Mouse (Mus musculus): ENCODE results near the gene Hivep2. TPM values are rescaled to one million over a fixed set of nuclear protein-coding genes. Genes with fewer than 3 reads are reported as not detected.

Hivep2 gene
- polyA plus RNA-seq, 1 experiment from 2014 or later = 5.9 TPM

GRCm38 (mm10) chr10:14032532-14032931 is 66.7 kb downstream of the Hivep2 start:
- H3K4me2 ChIP-seq = no peak overlapping the region
- ATAC-seq (replicated peaks; ENCODE audit: low FRiP score) = no peak
- WGBS = 94% methylated on average over 2 of the region's 2 CpGs
- H3K9ac ChIP-seq = no peak overlapping the region
- no peak overlapping the region for H3K27ac ChIP-seq
- H3K9me3 ChIP-seq (replicated peaks) = no peaks in the 10 kb centered on the region
- H3K4me3 ChIP-seq (replicated peaks) = no peak overlapping the region
- H3K27me3 ChIP-seq = no peaks in the 10 kb centered on the region
- H3K4me1 ChIP-seq = 0 out of 2 replicates have a peak, but pooled peaks cover 6% of the 10 kb centered on the region
- H3K36me3 ChIP-seq = no peaks in the 10 kb centered on the region

DNA sequence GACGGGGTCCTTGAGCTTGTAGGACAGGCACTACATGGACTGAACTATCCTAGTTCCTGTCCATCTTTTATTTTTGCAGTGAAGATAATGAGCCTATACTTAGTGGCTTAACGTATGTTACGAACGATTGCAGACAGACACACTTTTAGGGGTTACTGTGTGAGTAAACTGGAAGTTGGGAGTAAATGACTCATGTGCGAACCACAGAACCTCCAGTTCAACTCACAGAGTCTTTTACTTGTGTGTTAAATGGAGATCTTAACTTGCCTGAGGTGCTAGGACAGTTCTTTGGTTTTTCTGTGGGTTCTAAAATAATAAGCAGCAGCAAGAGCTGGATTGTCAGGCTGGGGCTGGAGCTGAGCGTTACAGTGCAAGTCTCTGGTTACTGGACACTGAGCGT is 68.2 kb downstream of the Hivep2 start:
- Histone ChIP-seq H3K27me3 (no peaks in the 10 kb centered on the region), H3K4me3 (replicated peaks) (no peak overlapping the region), H3K4me2 (no peak overlapping the region), H3K9ac (no peak overlapping the region), H3K4me1 (0 out of 2 replicates have a peak, but pooled peaks cover 6% of the 10 kb centered on the region), H3K36me3 (no peaks in the 10 kb centered on the region), H3K27ac (no peak overlapping the region), H3K9me3 (replicated peaks) (no peaks in the 10 kb centered on the region)
- no peak for ATAC-seq (replicated peaks; ENCODE audit: low FRiP score)
- 87% methylated on average over 7 of the region's 7 CpGs for WGBS

DNA sequence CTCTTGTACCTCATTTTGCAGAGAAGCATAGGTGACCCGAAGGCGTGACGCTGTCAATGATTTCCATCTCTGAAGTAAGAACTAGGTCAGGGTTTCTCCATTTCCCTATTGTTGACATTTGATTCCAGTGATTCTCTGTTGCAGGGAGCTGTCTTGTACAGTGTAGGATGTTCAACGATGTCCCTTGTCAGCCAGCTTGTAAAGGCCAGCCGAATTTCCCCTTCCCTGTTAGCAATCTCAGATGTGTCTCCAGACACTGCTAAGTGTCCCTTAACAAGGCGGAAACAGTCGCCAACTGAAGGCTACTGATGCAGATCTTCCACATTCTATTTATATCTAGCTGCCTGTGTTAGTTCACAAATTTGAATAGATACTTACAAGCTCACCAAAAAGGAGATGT is 68.9 kb downstream of the Hivep2 start:
- Histone ChIP-seq H3K27me3 (no peaks in the 10 kb centered on the region), H3K9me3 (replicated peaks) (no peaks in the 10 kb centered on the region), H3K27ac (no peak overlapping the region), H3K4me2 (no peak overlapping the region), H3K36me3 (no peaks in the 10 kb centered on the region), H3K9ac (no peak overlapping the region), H3K4me3 (replicated peaks) (no peak overlapping the region), H3K4me1 (0 out of 2 replicates have a peak, but pooled peaks cover 6% of the 10 kb centered on the region)
- 65% methylated on average over 7 of the region's 7 CpGs for WGBS
- ATAC-seq (replicated peaks; ENCODE audit: low FRiP score) = no peak

DNA sequence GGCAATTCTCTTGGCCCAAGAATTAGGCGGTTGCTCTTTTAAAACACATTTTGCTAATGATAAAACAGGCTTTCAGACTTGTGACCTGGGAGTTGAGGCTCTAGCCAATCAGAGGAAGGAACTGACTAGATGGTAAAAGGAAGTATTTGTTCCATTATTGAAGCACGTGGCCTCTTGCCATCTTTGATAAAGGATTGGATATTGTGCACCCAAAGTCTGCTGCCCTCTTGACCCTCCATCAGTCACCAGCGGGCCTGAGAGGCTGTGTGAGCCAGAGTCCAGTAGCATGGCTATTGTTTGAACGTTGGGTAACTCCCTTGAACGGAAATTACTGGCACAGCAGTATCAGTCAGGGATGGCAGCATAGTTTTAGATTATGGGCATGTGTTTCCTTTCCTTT is 69.7 kb downstream of the Hivep2 start:
- no peaks in the 10 kb centered on the region for H3K36me3 ChIP-seq
- 72% methylated on average over 5 of the region's 5 CpGs for WGBS
- H3K4me1 ChIP-seq = 0 out of 2 replicates have a peak, but pooled peaks cover 5% of the 10 kb centered on the region
- H3K9ac ChIP-seq = no peak overlapping the region
- H3K27ac ChIP-seq = no peak overlapping the region
- H3K4me2 ChIP-seq = no peak overlapping the region
- no peaks in the 10 kb centered on the region for H3K27me3 ChIP-seq
- H3K4me3 ChIP-seq (replicated peaks) = no peak overlapping the region
- H3K9me3 ChIP-seq (replicated peaks) = no peaks in the 10 kb centered on the region
- ATAC-seq (replicated peaks; ENCODE audit: low FRiP score) = no peak

- Histone ChIP-seq H3K4me1 (0 out of 2 replicates have a peak, but pooled peaks cover 2% of the 10 kb centered on the region), H3K4me3 (replicated peaks) (no peak overlapping the region), H3K36me3 (no peaks in the 10 kb centered on the region), H3K4me2 (no peak overlapping the region), H3K9me3 (replicated peaks) (no peaks in the 10 kb centered on the region), H3K9ac (no peak overlapping the region), H3K27ac (no peak overlapping the region), H3K27me3 (no peaks in the 10 kb centered on the region)
- ATAC-seq (replicated peaks; ENCODE audit: low FRiP score) = no peak
- WGBS = 81% methylated on average over 6 of the region's 6 CpGs
Measured at GRCm38 (mm10) chr10:14036472-14036871, 70.6 kb downstream of the Hivep2 start.

DNA sequence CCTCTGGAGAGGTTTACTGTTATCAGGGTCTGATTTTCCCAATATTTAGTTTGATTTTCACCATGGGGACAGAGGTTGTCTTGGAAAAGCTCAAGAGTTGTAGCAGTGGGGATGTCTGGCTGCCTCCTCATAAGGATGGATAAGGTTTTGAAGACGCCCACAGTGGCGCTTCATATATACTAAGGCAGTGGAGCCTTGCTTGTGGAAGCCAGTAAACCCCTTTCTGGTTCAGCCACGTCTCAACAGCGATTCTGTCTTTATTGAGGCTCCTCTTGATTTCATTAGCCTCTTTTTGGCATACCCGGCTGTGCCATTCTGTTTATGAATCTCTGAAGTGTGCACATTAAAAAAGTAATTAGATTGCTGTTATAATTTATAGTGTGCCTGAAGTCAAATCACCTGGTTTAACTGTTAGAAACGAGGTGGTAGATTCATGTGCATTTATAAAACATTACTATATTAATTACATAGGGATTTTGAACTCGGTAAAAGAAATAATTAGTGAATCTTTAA is 72.2 kb downstream of the Hivep2 start:
- whole genome bisulfite sequencing = 85% methylated on average over 7 of the region's 7 CpGs
- no peaks in the 10 kb centered on the region for H3K9me3 ChIP-seq (replicated peaks)
- no peak overlapping the region for H3K9ac ChIP-seq
- no peak overlapping the region for H3K4me2 ChIP-seq
- H3K36me3 ChIP-seq = no peaks in the 10 kb centered on the region
- no peak for ATAC-seq (replicated peaks; ENCODE audit: low FRiP score)
- H3K4me1 ChIP-seq = 0 out of 2 replicates have a peak, but pooled peaks cover 2% of the 10 kb centered on the region
- H3K27me3 ChIP-seq = no peaks in the 10 kb centered on the region
- no peak overlapping the region for H3K27ac ChIP-seq
- H3K4me3 ChIP-seq (replicated peaks) = no peak overlapping the region

GRCm38 (mm10) chr10:14040716-14041470 is 75.0 kb downstream of the Hivep2 start:
- Histone ChIP-seq H3K36me3 (no peaks in the 10 kb centered on the region), H3K4me2 (no peak overlapping the region), H3K27ac (no peak overlapping the region), H3K4me1 (peaks cover 18% of the 10 kb centered on the region), H3K4me3 (replicated peaks) (no peak overlapping the region), H3K9ac (no peak overlapping the region), H3K27me3 (no peaks in the 10 kb centered on the region), H3K9me3 (replicated peaks) (no peaks in the 10 kb centered on the region)
- WGBS = 79% methylated on average over 9 of the region's 9 CpGs
- no peak for ATAC-seq (replicated peaks; ENCODE audit: low FRiP score)

DNA sequence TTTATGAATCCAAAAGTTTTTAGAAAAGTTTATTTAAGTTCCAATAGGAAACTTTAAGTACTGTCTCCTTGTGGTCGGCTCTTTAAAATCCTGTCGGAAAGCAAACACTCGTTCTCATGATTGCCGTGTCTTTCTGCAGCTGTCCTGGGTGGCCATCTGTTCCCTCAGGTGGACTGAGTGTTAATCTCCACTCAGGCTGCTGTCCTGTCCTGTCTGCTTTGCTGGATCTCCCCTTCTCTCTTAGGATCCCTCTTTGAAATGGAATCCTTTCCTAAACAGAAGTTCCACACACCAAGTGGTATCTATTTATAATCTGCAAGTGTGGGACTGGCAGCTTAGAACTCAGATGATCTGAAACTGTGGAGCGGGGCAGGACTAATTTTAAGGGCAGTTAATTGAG is 75.7 kb downstream of the Hivep2 start:
- Histone ChIP-seq H3K36me3 (no peaks in the 10 kb centered on the region), H3K27me3 (no peaks in the 10 kb centered on the region), H3K9me3 (replicated peaks) (no peaks in the 10 kb centered on the region), H3K4me1 (peaks cover 25% of the 10 kb centered on the region), H3K4me2 (no peak overlapping the region), H3K4me3 (replicated peaks) (no peak overlapping the region), H3K27ac (no peak overlapping the region), H3K9ac (no peak overlapping the region)
- ATAC-seq (replicated peaks; ENCODE audit: low FRiP score) = no peak
- WGBS = 58% methylated on average over 5 of the region's 5 CpGs

DNA sequence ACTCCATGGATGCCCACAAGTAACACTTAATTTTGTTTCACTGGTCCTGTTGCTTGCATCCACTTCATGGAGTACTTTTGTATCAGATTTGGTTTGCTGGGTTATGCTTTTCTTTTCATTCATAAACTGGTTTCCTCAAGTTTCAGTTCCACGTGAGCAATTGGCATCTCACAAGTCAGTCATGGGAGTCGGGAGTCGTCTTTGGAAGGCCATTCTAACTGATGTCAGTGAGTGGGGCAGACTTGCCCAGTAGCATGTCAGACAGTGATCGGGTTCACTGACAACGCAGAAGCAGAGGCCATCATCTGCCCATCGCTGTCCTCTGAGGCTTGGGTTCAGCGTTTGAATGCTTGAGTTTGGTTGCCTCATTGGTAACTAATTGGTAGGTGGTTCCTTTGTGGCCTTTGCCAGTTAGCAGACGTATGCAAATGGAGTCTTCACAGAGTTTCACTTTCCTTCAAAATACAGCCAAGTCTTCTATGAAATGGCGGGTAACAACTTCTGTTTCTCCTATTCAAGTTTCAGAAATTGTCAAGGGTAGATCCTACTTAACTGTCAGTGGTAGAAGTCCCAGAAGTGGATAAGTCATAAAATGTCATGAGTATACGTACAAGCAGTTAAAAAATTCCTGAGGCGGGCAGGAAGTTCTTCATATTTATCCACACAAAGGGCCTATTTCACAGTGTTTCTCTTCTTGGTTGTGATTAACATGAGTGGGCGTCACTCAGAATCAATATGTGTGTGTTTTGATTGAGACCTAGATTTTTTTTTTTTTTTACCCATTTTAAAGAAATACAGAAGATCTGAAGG is 76.9 kb downstream of the Hivep2 start:
- Histone ChIP-seq H3K4me3 (replicated peaks) (no peak overlapping the region), H3K27ac (no peak overlapping the region), H3K27me3 (no peaks in the 10 kb centered on the region), H3K4me1 (peaks cover 31% of the 10 kb centered on the region), H3K9ac (no peak overlapping the region), H3K36me3 (no peaks in the 10 kb centered on the region), H3K9me3 (replicated peaks) (no peaks in the 10 kb centered on the region), H3K4me2 (no peak overlapping the region)
- WGBS = 80% methylated on average over 12 of the region's 12 CpGs
- no peak for ATAC-seq (replicated peaks; ENCODE audit: low FRiP score)

DNA sequence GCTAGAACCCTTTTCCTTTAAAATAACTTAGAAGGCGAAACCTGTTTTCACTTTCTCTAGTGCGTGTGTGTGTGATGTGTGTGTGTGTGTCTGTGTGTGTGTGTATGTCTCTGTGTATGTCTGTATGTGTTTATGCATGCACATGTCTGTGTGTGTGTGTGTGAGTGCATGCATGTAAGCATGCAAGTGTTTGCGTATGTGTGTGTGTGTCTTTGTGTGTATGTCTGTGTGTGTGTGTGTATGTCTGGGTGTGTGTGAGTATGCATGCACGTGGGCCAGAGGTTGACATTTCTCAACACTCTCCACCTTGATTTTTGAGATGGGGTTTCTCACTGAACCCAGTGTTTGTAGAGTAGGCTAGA is 77.5 kb downstream of the Hivep2 start:
- no peaks in the 10 kb centered on the region for H3K36me3 ChIP-seq
- WGBS = 90% methylated on average over 4 of the region's 4 CpGs

DNA sequence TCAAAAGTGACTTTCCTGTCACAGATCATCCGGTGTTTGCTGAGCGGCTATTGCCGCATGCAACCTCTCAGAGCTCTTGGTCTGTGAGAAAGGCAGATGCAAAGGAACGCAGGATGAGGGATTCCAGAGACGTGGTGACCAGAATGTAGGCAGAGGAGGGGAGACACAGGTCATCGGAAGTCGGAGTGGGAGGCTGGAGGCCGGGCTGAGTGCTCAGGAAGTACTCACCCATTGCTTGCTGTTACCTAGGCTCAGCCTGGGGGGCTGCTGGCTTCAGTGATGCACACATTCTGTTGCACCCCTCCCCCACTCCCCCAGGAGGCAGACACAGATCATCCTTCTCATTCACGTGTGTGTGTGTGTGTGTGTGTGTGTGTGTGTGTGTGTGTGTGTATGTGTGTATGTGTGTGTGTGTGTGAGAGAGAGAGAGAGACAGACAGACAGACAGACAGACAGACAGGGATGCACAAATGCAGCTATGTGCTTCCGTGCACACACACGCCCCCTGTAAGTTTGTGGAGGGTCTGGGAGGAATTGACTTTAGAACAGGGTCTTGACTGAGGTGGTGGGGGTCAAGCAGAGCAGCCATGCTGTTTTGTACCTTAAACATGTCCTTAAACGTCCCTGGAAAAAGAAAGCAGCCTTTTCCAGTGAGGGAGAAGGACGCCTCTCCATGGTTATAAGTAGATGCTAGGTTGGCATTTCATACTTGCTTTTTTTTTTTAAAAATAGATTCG is 78.3 kb downstream of the Hivep2 start:
- H3K9me3 ChIP-seq (replicated peaks) = no peaks in the 10 kb centered on the region
- H3K4me2 ChIP-seq = no peak overlapping the region
- no peaks in the 10 kb centered on the region for H3K36me3 ChIP-seq
- peaks cover 45% of the 10 kb centered on the region for H3K4me1 ChIP-seq
- H3K27ac ChIP-seq = no peak overlapping the region
- H3K4me3 ChIP-seq (replicated peaks) = no peak overlapping the region
- H3K27me3 ChIP-seq = no peaks in the 10 kb centered on the region
- 44% methylated on average over 14 of the region's 14 CpGs for WGBS
- H3K9ac ChIP-seq = no peak overlapping the region
- no peak for ATAC-seq (replicated peaks; ENCODE audit: low FRiP score)

More for the DNA sequence above, 77.5 kb downstream of the Hivep2 start:
- Histone ChIP-seq H3K27ac (no peak overlapping the region), H3K27me3 (no peaks in the 10 kb centered on the region), H3K9me3 (replicated peaks) (no peaks in the 10 kb centered on the region), H3K9ac (no peak overlapping the region), H3K4me1 (peaks cover 37% of the 10 kb centered on the region), H3K4me3 (replicated peaks) (no peak overlapping the region), H3K4me2 (no peak overlapping the region)
- ATAC-seq (replicated peaks; ENCODE audit: low FRiP score) = no peak

All from kidney, embryonic 15.5 days (tissue).